In the genomic region with DNA sequence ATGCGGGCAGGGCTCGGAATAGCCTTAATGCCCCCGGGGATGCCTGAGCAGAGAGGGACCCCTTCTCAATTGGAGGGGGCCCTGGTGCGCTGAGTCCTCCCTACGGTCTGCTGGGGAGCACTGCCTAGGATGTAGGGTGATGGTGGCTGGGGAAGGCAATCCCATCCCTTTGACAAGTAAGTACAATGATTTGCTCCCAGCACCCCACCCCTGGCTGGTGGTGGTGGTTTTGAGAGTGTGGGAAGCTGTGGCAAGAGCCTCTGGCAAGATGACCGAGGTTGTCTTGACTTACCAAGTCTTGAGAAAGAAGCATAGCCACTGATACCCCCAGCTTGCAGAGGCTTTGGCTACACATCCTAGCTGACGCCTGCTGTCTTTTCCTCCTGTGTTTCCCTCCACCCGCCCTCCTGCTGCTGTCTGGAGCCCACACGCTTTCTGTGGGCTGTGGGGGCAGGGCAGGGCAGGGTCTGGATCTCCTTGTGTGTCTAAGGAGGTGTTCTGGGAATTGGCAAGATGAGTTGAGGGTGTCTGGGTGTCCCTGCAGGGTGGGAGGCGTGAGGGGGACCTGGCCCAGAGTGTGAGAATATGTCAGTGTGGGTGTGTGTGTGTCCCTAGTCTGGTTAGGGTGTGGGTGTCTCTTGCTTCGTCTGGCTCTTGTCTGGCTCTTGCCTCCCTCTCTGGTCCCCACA, we compare ENCODE assay signal across 8 mouse cellular contexts. TPM values are rescaled to one million over a fixed set of nuclear protein-coding genes. Genes with fewer than 3 reads are reported as not detected.
DNase-seq lines count a peak whose midpoint lies in the region; ATAC-seq lines count a peak whose summit lies in the region.

No protein-coding gene starts in this region.

- no peak for DNase-seq in forebrain, embryonic 10.5 days (ENCODE audit: extremely low spot score, low spot score)
- DNase-seq in forebrain, embryonic 11.5 days (ENCODE audit: low spot score): no peak
- DNase-seq in right cerebral cortex, adult 18-20 months: peak; percentile 78
- no peak for DNase-seq in right cerebral cortex, postnatal 4 days
- no peak for DNase-seq in heart, embryonic 10.5 days (ENCODE audit: low spot score)
- no peak for DNase-seq in MN1 (ENCODE audit: low spot score)

- H3K27me3 ChIP-seq in forebrain, embryonic 10.5 days (ENCODE audit: poor library complexity, severe bottlenecking): peaks cover 42% of the 10 kb centered on the region
- peaks cover 4% of the 10 kb centered on the region; the same call in 1 of the 2 replicates for H3K27me3 ChIP-seq in forebrain, embryonic 11.5 days (ENCODE audit: control insufficient read depth, insufficient read depth, low read length)
- no peaks in the 10 kb centered on the region for H3K27me3 ChIP-seq in heart, embryonic 10.5 days (ENCODE audit: insufficient read depth, poor library complexity, severe bottlenecking)
- H3K27me3 ChIP-seq in limb, embryonic 13.5 days: no peaks in the 10 kb centered on the region
- H3K27me3 ChIP-seq in stomach, embryonic 15.5 days (replicated peaks): no peaks in the 10 kb centered on the region

- H3K4me3 ChIP-seq in forebrain, embryonic 10.5 days: peak overlapping the region; percentile 82
- no peak overlapping the region for H3K4me3 ChIP-seq in forebrain, embryonic 11.5 days (ENCODE audit: low read depth, low read length)
- H3K4me3 ChIP-seq in heart, embryonic 10.5 days: peak overlapping the region; percentile 75
- H3K4me3 ChIP-seq in limb, embryonic 13.5 days: peak overlapping the region; percentile 90
- peak overlapping the region; percentile 92 for H3K4me3 ChIP-seq in stomach, embryonic 15.5 days (replicated peaks)

- WGBS in forebrain, embryonic 10.5 days: 53% methylated on average over 11 of the region's 11 CpGs
- WGBS in forebrain, embryonic 11.5 days: 50% methylated on average over 11 of the region's 11 CpGs
- WGBS in heart, embryonic 10.5 days: 46% methylated on average over 11 of the region's 11 CpGs
- WGBS in limb, embryonic 13.5 days: 35% methylated on average over 11 of the region's 11 CpGs
- WGBS in stomach, embryonic 15.5 days: 40% methylated on average over 11 of the region's 11 CpGs

- H3K9ac ChIP-seq in forebrain, embryonic 11.5 days (ENCODE audit: low read length): no peak overlapping the region
- peak overlapping the region; percentile 94 for H3K9ac ChIP-seq in limb, embryonic 13.5 days
- peak overlapping the region; percentile 20; the same call in 1 of the 2 replicates for H3K9ac ChIP-seq in stomach, embryonic 15.5 days

- peak overlapping the region; percentile 90 for H3K27ac ChIP-seq in forebrain, embryonic 10.5 days
- no peak overlapping the region for H3K27ac ChIP-seq in forebrain, embryonic 11.5 days (ENCODE audit: low read depth, low read length)
- H3K27ac ChIP-seq in heart, embryonic 10.5 days: peak overlapping the region; percentile 97
- H3K27ac ChIP-seq in limb, embryonic 13.5 days: peak overlapping the region; percentile 84
- peak overlapping the region; percentile 98 for H3K27ac ChIP-seq in stomach, embryonic 15.5 days

- H3K4me2 ChIP-seq in forebrain, embryonic 11.5 days (ENCODE audit: low read depth, low read length, severe bottlenecking): no peak overlapping the region
- peak overlapping the region; percentile 95 for H3K4me2 ChIP-seq in limb, embryonic 13.5 days (replicated peaks)
- H3K4me2 ChIP-seq in stomach, embryonic 15.5 days: peak overlapping the region; percentile 85

- H3K36me3 ChIP-seq in forebrain, embryonic 10.5 days (replicated peaks): peaks cover 3% of the 10 kb centered on the region
- H3K36me3 ChIP-seq in forebrain, embryonic 11.5 days (ENCODE audit: control insufficient read depth, insufficient read depth, low read length): no peaks in the 10 kb centered on the region
- H3K36me3 ChIP-seq in heart, embryonic 10.5 days: peaks cover 8% of the 10 kb centered on the region; the same call in 1 of the 2 replicates
- peaks cover 4% of the 10 kb centered on the region; the same call in 1 of the 2 replicates for H3K36me3 ChIP-seq in limb, embryonic 13.5 days
- H3K36me3 ChIP-seq in stomach, embryonic 15.5 days: no peaks in the 10 kb centered on the region

- no peak for ATAC-seq in forebrain, embryonic 11.5 days (replicated peaks; ENCODE audit: low FRiP score)
- no peak for ATAC-seq in limb, embryonic 13.5 days (ENCODE audit: low FRiP score, low read depth)
- no peak for ATAC-seq in stomach, embryonic 15.5 days (ENCODE audit: insufficient read depth, low FRiP score, low read depth)

- H3K4me1 ChIP-seq in forebrain, embryonic 10.5 days: peaks cover 100% of the 10 kb centered on the region
- H3K4me1 ChIP-seq in forebrain, embryonic 11.5 days (replicated peaks; ENCODE audit: control insufficient read depth, insufficient read depth, low read length): peaks cover 54% of the 10 kb centered on the region
- H3K4me1 ChIP-seq in heart, embryonic 10.5 days: peaks cover 99% of the 10 kb centered on the region
- peaks cover 87% of the 10 kb centered on the region for H3K4me1 ChIP-seq in limb, embryonic 13.5 days
- peaks cover 84% of the 10 kb centered on the region for H3K4me1 ChIP-seq in stomach, embryonic 15.5 days

- no peaks in the 10 kb centered on the region for H3K9me3 ChIP-seq in forebrain, embryonic 10.5 days
- no peaks in the 10 kb centered on the region for H3K9me3 ChIP-seq in forebrain, embryonic 11.5 days (ENCODE audit: control insufficient read depth, low read length)
- no peaks in the 10 kb centered on the region for H3K9me3 ChIP-seq in heart, embryonic 10.5 days
- no peaks in the 10 kb centered on the region for H3K9me3 ChIP-seq in limb, embryonic 13.5 days
- no peaks in the 10 kb centered on the region for H3K9me3 ChIP-seq in stomach, embryonic 15.5 days

RNA-seq across cellular contexts. Expression of gene Rara, which starts 12.5 kb away (rescaled TPM):
- polyA plus RNA-seq in forebrain, embryonic 10.5 days (2016; fragmentation: Nextera tagmentation; extraction: Ambion mirVana): 16.9 and 19.3 TPM in 2 replicates
- polyA plus RNA-seq in forebrain, embryonic 11.5 days (2014; fragmentation: Nextera tagmentation; extraction: Ambion mirVana): 23.3 and 25.2 TPM in 2 replicates
- 30.4 and 36.9 TPM in 2 replicates for polyA plus RNA-seq in heart, embryonic 10.5 days (2016; fragmentation: Nextera tagmentation; extraction: Ambion mirVana)
- polyA plus RNA-seq in limb, embryonic 13.5 days (2015; fragmentation: Nextera tagmentation; extraction: Ambion mirVana): 46.5 and 49.8 TPM in 2 replicates
- 34.0 and 41.0 TPM in 2 replicates for polyA plus RNA-seq in stomach, embryonic 15.5 days (2015; fragmentation: Nextera tagmentation; extraction: Ambion mirVana)

RNA-seq across cellular contexts. Expression of gene Cdc6, which starts 32.5 kb away (rescaled TPM):
- polyA plus RNA-seq in forebrain, embryonic 10.5 days (2016; fragmentation: Nextera tagmentation; extraction: Ambion mirVana): 68.7 and 75.8 TPM in 2 replicates
- 52.8 and 54.7 TPM in 2 replicates for polyA plus RNA-seq in forebrain, embryonic 11.5 days (2014; fragmentation: Nextera tagmentation; extraction: Ambion mirVana)
- 39.3 and 47.7 TPM in 2 replicates for polyA plus RNA-seq in heart, embryonic 10.5 days (2016; fragmentation: Nextera tagmentation; extraction: Ambion mirVana)
- polyA plus RNA-seq in limb, embryonic 13.5 days (2015; fragmentation: Nextera tagmentation; extraction: Ambion mirVana): 31.4 and 32.3 TPM in 2 replicates
- polyA plus RNA-seq in stomach, embryonic 15.5 days (2015; fragmentation: Nextera tagmentation; extraction: Ambion mirVana): 28.8 and 30.3 TPM in 2 replicates

RNA-seq across cellular contexts. Expression of gene Gjd3, which starts 42.7 kb away (rescaled TPM):
- polyA plus RNA-seq in forebrain, embryonic 10.5 days (2016; fragmentation: Nextera tagmentation; extraction: Ambion mirVana): 0.20 and 0.24 TPM in 2 replicates
- polyA plus RNA-seq in forebrain, embryonic 11.5 days (2014; fragmentation: Nextera tagmentation; extraction: Ambion mirVana): 0.23 TPM in 1 of 2 replicates, not detected in the other
- polyA plus RNA-seq in heart, embryonic 10.5 days (2016; fragmentation: Nextera tagmentation; extraction: Ambion mirVana): 1.0 and 1.1 TPM in 2 replicates
- 0.41 and 0.78 TPM in 2 replicates for polyA plus RNA-seq in limb, embryonic 13.5 days (2015; fragmentation: Nextera tagmentation; extraction: Ambion mirVana)
- 0.42 and 0.43 TPM in 2 replicates for polyA plus RNA-seq in stomach, embryonic 15.5 days (2015; fragmentation: Nextera tagmentation; extraction: Ambion mirVana)
